Mouse (Mus musculus): ENCODE measurements at regions not wholly inside any gene's neighbourhood (a gene's known extent, or its start where the extent isn't known, plus 50 kb on each side); places are given as distances from the start of the nearest gene placed in this dataset.
A peak's percentile ranks its signal among the peaks of the same experiment; 100 is the strongest.

- DNase-seq (ENCODE audit: inconsistent age in 2 of 2, low spot score in 1 of 2): no peak
These were observed 92.4 kb upstream of the Hnrnpk start for GRCm38 (mm10) chr13:58495390-58496073.

- no peak for DNase-seq (ENCODE audit: inconsistent age in 2 of 2, low spot score in 1 of 2)
These were observed 91.6 kb upstream of the Hnrnpk start for GRCm38 (mm10) chr13:58494726-58495125.

DNA sequence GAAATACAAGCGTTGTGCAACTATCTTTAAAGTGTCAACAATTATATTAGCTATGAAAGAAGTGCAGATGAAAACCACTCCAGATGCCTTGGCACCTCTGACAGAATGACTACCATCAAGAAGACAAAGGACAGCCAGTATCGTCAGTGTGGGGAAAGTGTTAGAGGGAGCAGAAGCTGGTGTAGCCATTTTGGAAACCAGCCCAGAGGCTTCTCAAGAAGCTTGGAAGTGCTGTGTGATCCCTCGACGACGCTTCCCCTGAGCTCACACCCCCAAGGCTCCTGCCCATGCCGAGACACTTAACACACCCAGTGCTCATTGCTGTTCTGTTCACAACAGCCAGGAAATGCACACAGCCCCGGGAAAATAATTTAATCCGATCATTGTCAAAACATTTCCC, 87.7 kb upstream of the Hnrnpk start:
- DNase-seq (ENCODE audit: inconsistent age in 2 of 2, low spot score in 1 of 2): no peak

GRCm38 (mm10) chr13:58485011-58485410, 81.9 kb upstream of the Hnrnpk start:
- DNase-seq (ENCODE audit: inconsistent age in 2 of 2, low spot score in 1 of 2): no peak

GRCm38 (mm10) chr13:58482701-58483100, 79.6 kb upstream of the Hnrnpk start:
- no peak for DNase-seq (ENCODE audit: inconsistent age in 2 of 2, low spot score in 1 of 2)

GRCm38 (mm10) chr13:58480928-58481598, 77.9 kb upstream of the Hnrnpk start:
- DNase-seq (ENCODE audit: inconsistent age in 2 of 2, low spot score in 1 of 2): peak in 1 of 2 experiments; percentile 31

DNA sequence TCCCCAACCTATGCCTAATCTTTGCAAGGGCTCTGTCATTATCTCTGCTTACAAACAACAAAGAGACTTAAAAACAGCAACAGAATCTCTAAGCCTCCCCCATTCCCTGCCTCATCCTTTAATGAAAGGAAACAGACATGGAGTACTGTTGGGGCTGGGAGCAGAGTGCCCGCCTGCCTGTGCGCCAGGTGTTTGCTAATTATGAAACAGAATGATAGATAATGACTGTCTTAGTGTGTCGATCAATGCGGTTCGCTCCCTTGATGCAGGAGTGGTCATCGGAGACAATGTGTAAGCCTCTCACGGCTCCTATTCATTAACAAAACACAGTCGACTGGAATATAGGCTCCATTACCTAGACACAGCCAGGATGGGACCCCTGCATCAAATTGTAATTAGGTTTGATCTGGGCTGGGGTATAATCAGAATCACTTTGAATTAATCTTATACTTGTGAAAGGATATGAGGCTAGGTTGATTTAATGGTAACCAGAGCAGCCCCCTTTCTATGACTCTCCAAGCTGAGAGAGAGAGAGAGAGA, 77.3 kb upstream of the Hnrnpk start:
- no peak for DNase-seq (ENCODE audit: inconsistent age in 2 of 2, low spot score in 1 of 2)

- DNase-seq (ENCODE audit: inconsistent age in 2 of 2, low spot score in 1 of 2): no peak
These were observed 75.3 kb upstream of the Hnrnpk start for GRCm38 (mm10) chr13:58478438-58478837.

GRCm38 (mm10) chr13:58477253-58477652, 74.1 kb upstream of the Hnrnpk start:
- no peak for DNase-seq (ENCODE audit: inconsistent age in 2 of 2, low spot score in 1 of 2)

DNA sequence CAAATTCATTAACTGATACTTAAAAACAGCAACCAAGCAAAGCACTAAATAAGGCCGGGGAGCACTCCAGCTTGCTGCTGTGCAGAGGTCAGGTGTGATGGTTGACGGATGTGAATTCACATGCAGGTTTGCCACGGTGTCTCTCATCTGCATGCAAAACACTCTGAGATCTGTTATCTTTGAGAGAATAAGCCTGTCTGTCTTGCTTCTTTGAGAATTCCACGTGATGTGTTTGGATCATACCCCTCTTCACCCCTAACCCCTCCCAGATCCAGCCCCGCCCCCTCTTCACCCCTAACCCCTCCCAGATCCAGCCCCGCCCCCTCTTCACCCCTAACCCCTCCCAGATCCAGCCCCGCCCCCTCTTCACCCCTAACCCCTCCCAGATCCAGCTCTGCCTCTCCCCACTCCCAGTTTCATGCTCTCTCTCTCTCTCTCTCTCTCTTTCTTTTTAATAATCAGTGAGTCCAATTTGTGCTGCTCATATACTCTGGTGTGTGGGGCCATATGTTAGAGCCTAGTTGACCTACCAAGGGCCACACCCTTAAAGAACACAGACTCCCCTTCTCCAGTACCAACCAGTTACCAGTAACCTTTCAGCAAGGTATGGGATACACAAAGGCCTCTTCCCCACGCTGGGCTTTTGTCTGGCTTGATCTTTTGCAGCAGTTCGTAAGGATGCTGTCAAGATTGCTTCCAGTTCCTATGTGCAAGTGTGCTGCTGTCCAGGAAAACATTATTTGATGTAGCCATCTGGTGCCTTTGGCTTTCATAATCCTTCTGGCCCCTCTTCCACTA, 73.1 kb upstream of the Hnrnpk start:
- no peak for DNase-seq (ENCODE audit: inconsistent age in 2 of 2, low spot score in 1 of 2)

- no peak for DNase-seq (ENCODE audit: inconsistent age in 2 of 2, low spot score in 1 of 2)
These were observed 72.4 kb upstream of the Hnrnpk start for GRCm38 (mm10) chr13:58475495-58475894.

- peak; percentile 43 to 73 for DNase-seq (ENCODE audit: inconsistent age in 2 of 2, low spot score in 1 of 2)
These were observed 69.3 kb upstream of the Hnrnpk start for GRCm38 (mm10) chr13:58472455-58472854.

GRCm38 (mm10) chr13:58471704-58472103, 68.6 kb upstream of the Hnrnpk start:
- DNase-seq (ENCODE audit: inconsistent age in 2 of 2, low spot score in 1 of 2): peak in 1 of 2 experiments; percentile 43

DNA sequence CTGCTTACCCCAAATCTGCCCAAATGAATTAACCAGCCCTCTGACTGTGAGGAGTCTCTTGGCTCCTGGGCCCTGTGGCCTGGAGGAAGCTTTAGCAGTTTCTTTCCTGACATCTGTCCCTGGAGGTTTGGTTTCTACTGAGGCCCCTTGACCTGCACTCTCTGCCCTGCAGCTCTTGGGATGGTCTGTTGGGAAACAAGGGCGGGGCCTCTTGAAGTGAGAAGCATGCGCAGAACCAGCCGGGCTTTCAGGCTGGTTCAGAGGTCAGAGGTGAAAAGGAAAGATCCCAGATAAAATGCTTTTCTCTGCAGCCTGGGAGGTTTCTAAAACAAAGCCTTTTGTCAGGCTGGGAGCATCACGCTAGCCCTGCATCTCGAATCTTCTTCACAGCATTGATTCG, 66.6 kb upstream of the Hnrnpk start:
- peak in 1 of 2 experiments; percentile 48 for DNase-seq (ENCODE audit: inconsistent age in 2 of 2, low spot score in 1 of 2)

DNA sequence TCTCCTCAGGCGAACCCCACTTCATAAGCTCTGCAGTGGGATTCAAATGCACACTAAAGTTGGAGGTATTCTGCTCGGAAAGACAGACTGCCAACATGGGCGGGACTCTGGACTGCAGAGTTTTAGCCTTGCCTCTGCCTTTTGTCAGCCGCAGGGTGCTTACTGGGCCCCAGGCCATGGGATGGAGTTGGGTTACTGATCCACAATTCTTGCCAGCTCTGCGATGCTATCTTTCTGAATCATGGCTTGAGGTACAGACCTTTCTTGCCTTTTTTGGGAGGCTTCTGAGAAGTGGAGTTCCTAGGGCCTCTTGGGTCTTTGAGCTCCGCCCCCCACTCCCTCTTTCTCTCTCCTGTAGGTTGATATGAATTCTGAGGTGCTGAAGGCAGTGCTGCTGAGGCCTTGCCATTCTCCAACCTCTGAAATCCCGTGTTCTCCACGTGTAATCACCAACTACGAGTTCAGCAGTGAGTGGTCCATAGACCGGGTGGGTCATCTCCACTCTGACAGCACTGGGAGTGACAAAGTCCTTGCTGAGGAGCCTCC, 64.0 kb upstream of the Hnrnpk start:
- DNase-seq (ENCODE audit: inconsistent age in 2 of 2, low spot score in 1 of 2): no peak

- DNase-seq (ENCODE audit: inconsistent age in 2 of 2, low spot score in 1 of 2): no peak
These were observed 62.3 kb upstream of the Hnrnpk start for GRCm38 (mm10) chr13:58465206-58466104.
